Mouse (Mus musculus) midbrain, embryonic 16.5 days (tissue): Measurements from ENCODE around the gene Prrg2. TPM values are rescaled to one million over a fixed set of nuclear protein-coding genes. Genes with fewer than 3 reads are reported as not detected.

Source experiments
- ATAC-seq: fragments of 200-750 bp; cut with Nextera tagmentation; 2 replicates; pipeline ENCODE4 v1.8.0; 2017; ENCODE audit warnings: moderate TSS enrichment
- H3K27ac ChIP-seq: fragments of 300-500 bp; sonication (generic); 2 replicates; pipeline ENCODE4 v1.5.1; 2014; ENCODE audit warnings: mild to moderate bottlenecking, low read length, mixed read lengths
- H3K27me3 ChIP-seq: fragments of 300-500 bp; sonication (generic); 2 replicates; pipeline ENCODE4 v1.6.1; 2014; ENCODE audit warnings: low read depth, low read length, mixed read lengths; ENCODE audit not compliant: control insufficient read depth, insufficient read depth
- H3K36me3 ChIP-seq: fragments of 300-500 bp; sonication (generic); 2 replicates; pipeline ENCODE4 v1.6.1; 2014; ENCODE audit warnings: mild to moderate bottlenecking, low read length, moderate library complexity, mixed read lengths; ENCODE audit not compliant: control insufficient read depth, insufficient read depth
- H3K4me1 ChIP-seq: fragments of 300-500 bp; sonication (generic); 2 replicates; pipeline ENCODE4 v1.6.1; 2014; ENCODE audit warnings: mild to moderate bottlenecking, low read length, mixed read lengths; ENCODE audit not compliant: control insufficient read depth, insufficient read depth
- H3K4me2 ChIP-seq: fragments of 300-500 bp; sonication (generic); 2 replicates; pipeline ENCODE4 v1.6.1; 2014; ENCODE audit warnings: mild to moderate bottlenecking, low read length, mixed read lengths
- H3K4me3 ChIP-seq: fragments of 300-500 bp; sonication (generic); 2 replicates; pipeline ENCODE4 v1.5.1; 2014; ENCODE audit warnings: low read depth, mild to moderate bottlenecking, low read length, moderate library complexity, mixed read lengths
- H3K9ac ChIP-seq: fragments of 300-500 bp; sonication (generic); 2 replicates; pipeline ENCODE4 v1.6.1; 2014; ENCODE audit warnings: low read depth, low read length, mixed read lengths
- H3K9me3 ChIP-seq: fragments of 300-500 bp; sonication (generic); replicated peaks from 2 replicates; pipeline ENCODE4 v1.6.1; 2014; ENCODE audit warnings: mild to moderate bottlenecking, low read length, mixed read lengths; ENCODE audit not compliant: control insufficient read depth, poor library complexity, severe bottlenecking
- whole genome bisulfite sequencing: fragments of 180-500 bp; shearing (Covaris S2); extraction: QIAGEN DNeasy Blood & Tissue Kit; methylation state at CpG from one replicate; pipeline ENCODE4 v1.1.7; 2014; 5-methylcytosine and 5-hydroxymethylcytosine counted together
- polyA plus RNA-seq: library from polyadenylated mRNA; unstranded; fragments of >200 nt; fragmentation: Nextera tagmentation; extraction: Ambion mirVana; gene quantifications from 2 replicates; pipeline ENCODE4 v1.2.1, GENCODE M21; 2015

The Prrg2 gene
- polyA plus RNA-seq, 1 experiment from 2014 or later = 13.6 TPM

DNA sequence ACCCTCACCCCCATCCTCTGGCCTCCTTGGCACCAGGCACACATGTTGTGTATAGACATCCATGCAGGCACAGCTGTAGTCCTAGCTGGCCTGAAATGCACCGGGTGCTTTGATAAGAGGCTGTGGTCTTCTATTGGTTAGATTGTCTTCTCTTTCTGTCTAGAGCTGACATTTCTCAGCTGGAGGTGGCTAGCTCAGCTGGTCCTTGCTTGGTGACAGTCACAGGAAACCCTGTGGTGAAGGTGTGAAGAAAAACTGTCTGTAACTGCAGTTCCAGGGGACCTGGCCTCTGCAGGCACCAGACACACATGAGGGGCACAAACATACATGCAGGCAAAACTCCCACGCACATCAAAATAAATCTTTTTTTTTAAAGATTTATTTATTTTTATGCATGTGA lies 7.2 kb upstream of the Prrg2 start:
- H3K4me3 ChIP-seq = no peak overlapping the region
- no peaks in the 10 kb centered on the region for H3K9me3 ChIP-seq
- H3K9ac ChIP-seq = no peak overlapping the region
- H3K36me3 ChIP-seq = no peaks in the 10 kb centered on the region
- no peaks in the 10 kb centered on the region for H3K27me3 ChIP-seq
- 97% methylated on average over 2 of the region's 2 CpGs for WGBS
- no peak overlapping the region for H3K4me2 ChIP-seq
- no peak overlapping the region for H3K27ac ChIP-seq
- no peaks in the 10 kb centered on the region for H3K4me1 ChIP-seq
- ATAC-seq = no peak

DNA sequence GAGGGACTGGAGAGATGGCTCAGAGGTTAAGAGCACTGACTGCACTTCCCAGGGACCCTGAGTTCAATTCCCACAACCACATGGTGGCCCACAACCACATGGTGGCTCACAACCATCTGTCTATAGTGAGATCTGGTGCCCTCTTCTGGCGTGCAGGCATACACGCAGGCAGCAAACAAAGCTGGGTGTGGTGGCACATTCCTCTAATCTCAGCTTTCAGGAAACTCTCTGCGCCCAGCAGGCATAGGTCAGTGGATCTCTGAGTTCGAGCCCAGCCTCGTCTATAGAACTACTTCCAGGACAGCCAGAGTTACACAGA lies 5.5 kb upstream of the Prrg2 start:
- no peak overlapping the region for H3K27ac ChIP-seq
- H3K4me1 ChIP-seq = peaks cover 10% of the 10 kb centered on the region
- ATAC-seq = no peak
- no peak overlapping the region for H3K4me2 ChIP-seq
- H3K36me3 ChIP-seq = no peaks in the 10 kb centered on the region
- no peak overlapping the region for H3K4me3 ChIP-seq
- H3K27me3 ChIP-seq = no peaks in the 10 kb centered on the region
- no peaks in the 10 kb centered on the region for H3K9me3 ChIP-seq
- no peak overlapping the region for H3K9ac ChIP-seq
- 16% methylated on average over 5 of the region's 5 CpGs for WGBS

GRCm38 (mm10) chr7:45067190-45067999 lies 4.9 kb upstream of the Prrg2 start:
- 74% methylated on average over 4 of the region's 4 CpGs for WGBS
- Histone ChIP-seq H3K4me2 (no peak overlapping the region), H3K9me3 (no peaks in the 10 kb centered on the region), H3K27me3 (no peaks in the 10 kb centered on the region), H3K27ac (no peak overlapping the region), H3K4me3 (no peak overlapping the region), H3K36me3 (no peaks in the 10 kb centered on the region), H3K4me1 (peaks cover 10% of the 10 kb centered on the region), H3K9ac (no peak overlapping the region)
- ATAC-seq = no peak

DNA sequence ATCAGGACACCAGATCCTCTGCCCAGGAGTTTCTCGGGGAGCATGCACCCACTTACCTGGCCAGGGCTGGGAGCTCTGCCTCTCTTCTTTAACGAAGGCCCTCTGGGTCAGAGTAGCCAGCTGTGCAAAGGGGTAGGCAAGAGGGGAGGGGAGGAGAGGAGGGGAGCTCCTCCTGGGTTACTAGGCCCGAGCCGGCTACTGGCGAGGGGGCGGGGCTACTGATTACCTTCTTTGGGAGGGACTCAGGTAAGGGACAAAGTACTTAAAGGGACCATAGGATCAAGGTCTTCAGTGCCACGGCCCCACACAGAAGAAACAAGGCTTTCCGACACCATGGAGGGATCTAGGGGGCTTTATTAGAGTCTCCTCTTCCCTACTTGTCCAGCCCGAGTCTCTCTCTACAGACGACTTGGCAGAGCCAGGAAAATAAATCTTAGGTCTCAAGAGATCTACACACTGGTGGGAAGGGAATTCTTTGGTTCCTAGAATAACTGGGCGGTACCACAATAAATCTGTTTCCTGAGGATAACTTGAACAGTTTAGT lies 873 bp downstream of the Prrg2 start:
- peaks cover 26% of the 10 kb centered on the region for H3K4me1 ChIP-seq
- 0 out of 2 replicates have a peak overlapping the region, but pooled peaks have one; percentile 15 for H3K9ac ChIP-seq
- ATAC-seq = no peak
- H3K4me3 ChIP-seq = peak overlapping the region; percentile 60; the same call in 1 of the 2 replicates
- H3K4me2 ChIP-seq = peak overlapping the region; percentile 48
- H3K36me3 ChIP-seq = no peaks in the 10 kb centered on the region
- 20% methylated on average over 11 of the region's 11 CpGs for WGBS
- no peaks in the 10 kb centered on the region for H3K9me3 ChIP-seq
- H3K27ac ChIP-seq = peak overlapping the region; percentile 90; the same call in 1 of the 2 replicates
- no peaks in the 10 kb centered on the region for H3K27me3 ChIP-seq

- H3K36me3 ChIP-seq = no peaks in the 10 kb centered on the region
- no peaks in the 10 kb centered on the region for H3K9me3 ChIP-seq
- H3K27me3 ChIP-seq = no peaks in the 10 kb centered on the region
- H3K4me1 ChIP-seq = peaks cover 26% of the 10 kb centered on the region
- WGBS = 93% methylated on average over 6 of the region's 6 CpGs
- H3K9ac ChIP-seq = no peak overlapping the region
- no peak overlapping the region for H3K4me2 ChIP-seq
- H3K27ac ChIP-seq = no peak overlapping the region
- H3K4me3 ChIP-seq = no peak overlapping the region
- ATAC-seq = no peak
Measured at GRCm38 (mm10) chr7:45060632-45061122, 1.8 kb downstream of the Prrg2 start.

DNA sequence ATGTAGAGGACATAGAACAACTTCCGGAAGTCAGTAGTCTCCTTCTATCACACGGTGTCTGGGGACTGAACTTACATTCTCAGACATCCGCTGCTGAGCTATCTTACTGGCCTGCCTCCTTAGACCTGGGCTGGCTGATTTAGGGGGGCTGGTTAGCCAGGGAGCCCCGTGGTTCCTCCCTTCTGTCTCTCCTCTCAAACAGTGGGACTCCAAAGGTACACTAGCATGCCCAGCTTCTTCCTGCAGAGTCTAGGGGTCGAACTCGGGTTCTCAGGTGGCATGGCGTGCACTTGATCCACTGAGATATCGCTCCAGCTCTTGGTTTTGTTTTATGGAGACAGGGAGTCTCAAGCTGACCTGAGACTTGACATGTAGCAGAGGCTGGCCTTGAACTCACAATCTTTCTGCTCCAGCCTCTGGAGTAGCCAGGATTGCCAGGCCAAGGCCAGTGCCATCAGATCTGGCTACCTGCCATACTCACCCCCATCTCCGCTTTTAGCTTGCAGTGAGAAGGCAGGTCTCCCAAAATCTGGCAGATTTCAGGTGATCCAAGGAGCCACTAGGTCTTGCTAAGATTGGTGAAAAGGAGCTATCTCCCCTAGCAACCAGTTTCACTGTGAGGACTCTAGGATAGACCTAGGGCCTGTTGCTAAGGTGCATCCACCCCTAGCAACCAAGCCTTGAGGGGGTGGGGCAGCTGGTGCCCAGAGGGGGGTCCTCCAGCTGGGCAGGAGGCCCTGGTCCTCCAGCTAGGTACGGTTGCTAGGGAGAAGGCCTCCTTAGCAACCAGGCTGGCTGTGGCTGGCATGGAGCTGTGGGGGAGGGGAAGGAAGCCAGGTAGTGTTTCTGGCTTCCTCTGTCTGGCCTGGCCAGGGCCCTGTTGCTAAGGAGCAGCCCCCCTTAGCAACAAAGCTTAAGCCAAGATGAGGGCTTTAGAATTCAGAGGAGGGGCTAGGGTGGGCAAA lies 3.6 kb downstream of the Prrg2 start:
- peak overlapping the region; percentile 86 for H3K27ac ChIP-seq
- H3K36me3 ChIP-seq = no peaks in the 10 kb centered on the region
- peaks cover 28% of the 10 kb centered on the region for H3K4me1 ChIP-seq
- H3K9ac ChIP-seq = peak overlapping the region; percentile 33; the same call in 1 of the 2 replicates
- no peaks in the 10 kb centered on the region for H3K27me3 ChIP-seq
- no peak overlapping the region for H3K4me3 ChIP-seq
- H3K4me2 ChIP-seq = peak overlapping the region; percentile 29
- peak; percentile 46 for ATAC-seq
- H3K9me3 ChIP-seq = no peaks in the 10 kb centered on the region
- WGBS = 76% methylated on average over 10 of the region's 10 CpGs

DNA sequence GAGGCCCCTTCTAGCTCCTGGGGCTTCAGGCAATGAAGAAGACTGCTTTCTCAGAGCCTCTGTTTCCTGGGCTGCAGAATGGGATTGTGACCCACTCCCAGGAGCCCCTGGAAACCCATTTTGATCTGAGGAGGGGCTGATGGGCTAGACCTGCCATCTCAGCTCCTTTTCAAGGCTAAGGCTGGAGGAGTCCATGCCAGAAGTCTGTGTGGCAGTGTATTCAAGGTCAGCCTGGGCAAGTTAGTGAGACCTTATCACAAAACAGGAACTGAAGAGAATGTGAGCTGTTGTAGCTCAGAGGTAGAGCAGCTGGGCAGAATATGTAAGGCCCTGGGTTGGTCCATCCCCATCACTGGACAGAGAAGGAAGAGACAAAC lies 5.5 kb downstream of the Prrg2 start:
- peaks cover 23% of the 10 kb centered on the region for H3K4me1 ChIP-seq
- no peak overlapping the region for H3K27ac ChIP-seq
- H3K36me3 ChIP-seq = no peaks in the 10 kb centered on the region
- no peak for ATAC-seq
- H3K4me3 ChIP-seq = no peak overlapping the region
- no peaks in the 10 kb centered on the region for H3K27me3 ChIP-seq
- no peaks in the 10 kb centered on the region for H3K9me3 ChIP-seq
- no peak overlapping the region for H3K9ac ChIP-seq
- no peak overlapping the region for H3K4me2 ChIP-seq

- H3K36me3 ChIP-seq = no peaks in the 10 kb centered on the region
- ATAC-seq = no peak
- no peak overlapping the region for H3K27ac ChIP-seq
- no peaks in the 10 kb centered on the region for H3K27me3 ChIP-seq
- H3K4me2 ChIP-seq = no peak overlapping the region
- no peak overlapping the region for H3K4me3 ChIP-seq
- H3K9me3 ChIP-seq = no peaks in the 10 kb centered on the region
- WGBS = 64% methylated on average over 14 of the region's 14 CpGs
- H3K4me1 ChIP-seq = peaks cover 18% of the 10 kb centered on the region
- no peak overlapping the region for H3K9ac ChIP-seq
Measured at GRCm38 (mm10) chr7:45056329-45056971, 6.0 kb downstream of the Prrg2 start.
